Mouse (Mus musculus) embryonic facial prominence, embryonic 15.5 days (tissue): ENCODE measurements at regions not wholly inside any gene's neighbourhood (a gene's known extent, or its start where the extent isn't known, plus 50 kb on each side); places are given as distances from the start of the nearest gene placed in this dataset.

Source experiments
- ATAC-seq: fragments of 200-750 bp; cut with Nextera tagmentation; 2 replicates; pipeline ENCODE4 v1.8.0; 2017; ENCODE audit warnings: low read depth, moderate TSS enrichment; ENCODE audit not compliant: insufficient number of reproducible peaks, low FRiP score, low TSS enrichment
- H3K27ac ChIP-seq: fragments of 300-500 bp; sonication (generic); replicated peaks from 2 replicates; pipeline ENCODE4 v1.5.1; 2015; ENCODE audit warnings: mild to moderate bottlenecking, inconsistent platforms
- H3K27me3 ChIP-seq: fragments of 300-500 bp; sonication (generic); 2 replicates; pipeline ENCODE4 v1.6.1; 2015; ENCODE audit warnings: inconsistent platforms
- H3K36me3 ChIP-seq: fragments of 300-500 bp; sonication (generic); 2 replicates; pipeline ENCODE4 v1.6.1; 2015; ENCODE audit warnings: mild to moderate bottlenecking, inconsistent platforms
- H3K4me1 ChIP-seq: fragments of 300-500 bp; sonication (generic); 2 replicates; pipeline ENCODE4 v1.6.1; 2015; ENCODE audit warnings: inconsistent platforms
- H3K4me2 ChIP-seq: fragments of 300-500 bp; sonication (generic); replicated peaks from 2 replicates; pipeline ENCODE4 v1.6.1; 2015; ENCODE audit warnings: mild to moderate bottlenecking, inconsistent platforms
- H3K4me3 ChIP-seq: fragments of 300-500 bp; sonication (generic); replicated peaks from 2 replicates; pipeline ENCODE4 v1.5.1; 2015; ENCODE audit warnings: mild to moderate bottlenecking, inconsistent platforms
- H3K9ac ChIP-seq: fragments of 300-500 bp; sonication (generic); 2 replicates; pipeline ENCODE4 v1.6.1; 2015; ENCODE audit warnings: inconsistent platforms
- H3K9me3 ChIP-seq: fragments of 300-500 bp; sonication (generic); replicated peaks from 2 replicates; pipeline ENCODE4 v1.6.1; 2016; ENCODE audit warnings: inconsistent platforms
- WGBS: fragments of 180-500 bp; shearing (Covaris S2); methylation state at CpG from one replicate; pipeline ENCODE4 v1.1.7; 2015; 5-methylcytosine and 5-hydroxymethylcytosine counted together

GRCm38 (mm10) chr10:115742634-115743347 is 73.8 kb upstream of the Tspan8 start:
- ATAC-seq = no peak
- no peaks in the 10 kb centered on the region for H3K4me1 ChIP-seq

GRCm38 (mm10) chr10:115749844-115750243 is 66.8 kb upstream of the Tspan8 start:
- Histone ChIP-seq H3K4me1 (no peaks in the 10 kb centered on the region), H3K4me3 (no peak overlapping the region), H3K27me3 (no peaks in the 10 kb centered on the region), H3K9me3 (no peaks in the 10 kb centered on the region), H3K4me2 (no peak overlapping the region), H3K9ac (no peak overlapping the region), H3K27ac (no peak overlapping the region), H3K36me3 (no peaks in the 10 kb centered on the region)
- WGBS = 78% methylated on average over 2 of the region's 2 CpGs
- ATAC-seq = no peak

More at GRCm38 (mm10) chr10:115742634-115743347, 73.8 kb upstream of the Tspan8 start:
- Histone ChIP-seq H3K27ac (no peak overlapping the region), H3K4me3 (no peak overlapping the region), H3K27me3 (no peaks in the 10 kb centered on the region), H3K9ac (no peak overlapping the region), H3K9me3 (0 out of 2 replicates have a peak, but pooled peaks cover 3% of the 10 kb centered on the region), H3K36me3 (no peaks in the 10 kb centered on the region), H3K4me2 (no peak overlapping the region)
- 68% methylated on average over 10 of the region's 10 CpGs for WGBS

- Histone ChIP-seq H3K4me3 (no peak overlapping the region), H3K4me1 (no peaks in the 10 kb centered on the region), H3K9me3 (no peaks in the 10 kb centered on the region), H3K27ac (no peak overlapping the region), H3K4me2 (no peak overlapping the region), H3K27me3 (no peaks in the 10 kb centered on the region), H3K36me3 (no peaks in the 10 kb centered on the region), H3K9ac (no peak overlapping the region)
- 86% methylated on average over 5 of the region's 5 CpGs for WGBS
- ATAC-seq = no peak
Measured at GRCm38 (mm10) chr10:115750250-115750649, 66.4 kb upstream of the Tspan8 start.

- no peak overlapping the region for H3K27ac ChIP-seq
- no peaks in the 10 kb centered on the region for H3K9me3 ChIP-seq
- no peaks in the 10 kb centered on the region for H3K36me3 ChIP-seq
- 59% methylated on average over 1 of the region's 1 CpGs for WGBS
- ATAC-seq = no peak
- no peak overlapping the region for H3K9ac ChIP-seq
- no peaks in the 10 kb centered on the region for H3K4me1 ChIP-seq
- H3K4me3 ChIP-seq = no peak overlapping the region
- H3K4me2 ChIP-seq = no peak overlapping the region
- H3K27me3 ChIP-seq = no peaks in the 10 kb centered on the region
Measured at GRCm38 (mm10) chr10:115758667-115759066, 58.0 kb upstream of the Tspan8 start.
